Mouse (Mus musculus): ENCODE measurements around the gene Pitx2.

DNA sequence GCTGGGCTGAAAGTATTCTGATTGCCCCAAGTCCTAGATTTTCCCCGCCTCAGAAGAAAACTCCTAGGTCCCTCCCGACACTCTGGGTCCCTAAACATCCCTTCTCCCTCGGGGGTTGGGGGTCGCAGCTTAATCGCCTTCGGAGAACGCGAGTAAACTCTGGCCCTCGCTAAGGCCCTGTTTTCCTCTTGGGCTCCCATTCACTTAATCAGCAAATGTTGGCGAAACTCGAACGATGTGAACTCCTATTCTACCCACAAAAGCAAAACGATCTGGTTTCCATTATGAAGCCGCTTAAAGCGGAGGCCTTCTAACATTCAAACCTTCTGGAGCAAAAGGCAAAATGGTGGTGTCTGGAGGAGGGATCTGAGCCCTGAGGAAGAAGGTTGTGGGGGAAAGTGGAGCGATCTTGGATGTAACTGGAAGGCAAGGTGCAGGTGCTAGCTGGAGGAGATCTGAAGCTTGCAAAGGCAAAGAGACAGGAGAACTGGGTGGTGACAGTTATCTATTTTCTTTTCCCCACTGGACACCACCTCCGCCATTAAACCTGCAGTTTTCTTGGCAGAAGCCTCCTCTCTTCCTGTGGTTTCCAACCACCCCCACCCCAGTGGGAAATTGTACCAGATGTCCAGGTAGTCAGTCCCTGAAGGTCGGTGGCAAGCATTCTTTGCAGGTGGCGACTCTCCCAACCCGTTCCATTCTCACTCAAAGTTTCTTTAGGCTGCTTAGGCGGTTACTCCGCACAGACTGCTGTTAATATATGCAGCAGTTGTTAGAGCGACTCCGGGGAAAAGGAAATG is 7.8 kb downstream of the Pitx2 start:
- TF ChIP-seq CHD2 (IDR thresholded peaks at IDR 0.05; ENCODE audit: low read depth, low read length): no peak
- no peak for TF ChIP-seq HCFC1 (IDR thresholded peaks at IDR 0.05; ENCODE audit: borderline replicate concordance, insufficient read depth, low read length)
- no peak for TF ChIP-seq ZNF384 (IDR thresholded peaks at IDR 0.05; ENCODE audit: low read depth, low read length)
